Comparison of ENCODE assay signal across 9 mouse cellular contexts in genomic region chr2:129998476-129998875, GRCm38 (mm10). TPM values are rescaled to one million over a fixed set of nuclear protein-coding genes. Genes with fewer than 3 reads are reported as not detected.
DNase-seq lines count a peak whose midpoint lies in the region; ATAC-seq lines count a peak whose summit lies in the region.
"Had no signal": no experiment of that assay in that cellular context is flagged by ENCODE, and none has a peak within 500 bp of the region (broad histone marks: within the 10 kb centered on the region; RNA-seq: fewer than 3 reads in every experiment).

No protein-coding gene starts in this region.

- intact Hi-C loops in left cerebral cortex, postnatal 36 days (cut with DNase I) = no loop called here

- ATAC-seq in cerebellum, adult (ENCODE audit: insufficient number of reproducible peaks, low FRiP score, low TSS enrichment) = 0 out of 2 replicates have a peak, but pooled peaks have one; percentile 31

- DNase-seq in cerebellum, postnatal 4 days (ENCODE audit: low spot score in 2 of 2) = no peak
- peak; percentile 51 for DNase-seq in brain, embryonic 18.5 days (ENCODE audit: low read depth, low spot score)
- peak; percentile 16 for DNase-seq in forelimb bud, embryonic 11.5 days (ENCODE audit: low read depth, low spot score)
- DNase-seq in left cerebral cortex, postnatal 36 days (ENCODE audit: low spot score in 2 of 2) = peak; percentile 45 to 50
- DNase-seq in thymus, postnatal 10 days (ENCODE audit: low spot score in 2 of 2) = no peak
- no peak for DNase-seq in gastrocnemius, postnatal 4 days (ENCODE audit: low spot score in 2 of 2)
- DNase-seq in spleen, postnatal 14 days (ENCODE audit: low spot score in 2 of 2) = no peak
- DNase-seq: kidney, postnatal 36 days had no signal

RNA-seq across cellular contexts. Expression of gene Tgm3, which starts 13.7 kb away (rescaled TPM):
- total RNA-seq in left cerebral cortex, postnatal 36 days (2021) = 1 to 10 TPM; 3.6 to 4.4 TPM
- total RNA-seq in gastrocnemius, postnatal 4 days (2021) = under 1 TPM in 1 of 2 experiments, not detected in 1; 0.21 TPM

Comparison
In these comparisons a context has a peak if more than half of its experiments do, and no peak if none do; other contexts are left out.
1. DNase-seq: peak in brain, embryonic 18.5 days (single experiment), forelimb bud, embryonic 11.5 days (single experiment) and left cerebral cortex, postnatal 36 days (2 of 2); none in cerebellum, postnatal 4 days (0 of 2), thymus, postnatal 10 days (0 of 2), gastrocnemius, postnatal 4 days (0 of 2) and spleen, postnatal 14 days (0 of 2).